Mouse (Mus musculus): ENCODE data around the gene Slc39a9. TPM values are rescaled to one million over a fixed set of nuclear protein-coding genes. Genes with fewer than 3 reads are reported as not detected.

Gene Slc39a9
- polyA plus RNA-seq, 1 experiment, result 58.2 TPM

DNA sequence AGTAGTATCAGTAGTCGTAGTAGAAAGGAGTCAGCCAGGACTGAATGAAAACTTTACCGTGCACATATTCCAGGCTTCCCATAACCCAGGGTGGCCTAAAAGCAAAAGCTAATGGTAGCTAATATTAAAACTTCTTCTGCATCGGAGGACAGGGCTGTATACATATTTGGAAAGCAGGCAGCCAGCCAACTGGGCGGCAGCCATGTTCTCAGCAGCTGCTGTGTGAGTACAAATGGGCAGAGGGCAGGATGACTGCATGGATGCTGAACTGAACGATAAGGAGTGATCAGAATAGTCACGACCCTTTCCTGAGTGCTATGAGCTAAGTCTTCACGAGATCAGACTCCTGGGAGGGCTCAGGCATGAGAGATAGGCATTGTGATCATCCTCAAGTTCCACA, 57.6 kb downstream of the Slc39a9 start:
- Histone ChIP-seq H3K4me1 (replicated peaks; ENCODE audit: control insufficient read depth, insufficient read depth, low read length) (no peaks in the 10 kb centered on the region), H3K27ac (ENCODE audit: control insufficient read depth, insufficient read depth, low read length) (no peak overlapping the region), H3K36me3 (ENCODE audit: control insufficient read depth, insufficient read depth, low read length) (no peaks in the 10 kb centered on the region), H3K27me3 (ENCODE audit: control insufficient read depth, insufficient read depth, low read length) (no peaks in the 10 kb centered on the region; the same call in 1 of the 2 replicates), H3K4me3 (ENCODE audit: control insufficient read depth, insufficient read depth, low read length) (no peak overlapping the region)
- TF ChIP-seq CTCF (IDR thresholded peaks at IDR 0.05; ENCODE audit: borderline replicate concordance, control insufficient read depth, extremely low read depth, insufficient read depth, low read length, poor library complexity) (no peak), POLR2A (IDR thresholded peaks at IDR 0.05; ENCODE audit: control insufficient read depth, extremely low read depth, insufficient read depth, low read length, poor library complexity) (no peak)
- 89% methylated on average over 7 of the region's 7 CpGs for WGBS
- no peak for DNase-seq

DNA sequence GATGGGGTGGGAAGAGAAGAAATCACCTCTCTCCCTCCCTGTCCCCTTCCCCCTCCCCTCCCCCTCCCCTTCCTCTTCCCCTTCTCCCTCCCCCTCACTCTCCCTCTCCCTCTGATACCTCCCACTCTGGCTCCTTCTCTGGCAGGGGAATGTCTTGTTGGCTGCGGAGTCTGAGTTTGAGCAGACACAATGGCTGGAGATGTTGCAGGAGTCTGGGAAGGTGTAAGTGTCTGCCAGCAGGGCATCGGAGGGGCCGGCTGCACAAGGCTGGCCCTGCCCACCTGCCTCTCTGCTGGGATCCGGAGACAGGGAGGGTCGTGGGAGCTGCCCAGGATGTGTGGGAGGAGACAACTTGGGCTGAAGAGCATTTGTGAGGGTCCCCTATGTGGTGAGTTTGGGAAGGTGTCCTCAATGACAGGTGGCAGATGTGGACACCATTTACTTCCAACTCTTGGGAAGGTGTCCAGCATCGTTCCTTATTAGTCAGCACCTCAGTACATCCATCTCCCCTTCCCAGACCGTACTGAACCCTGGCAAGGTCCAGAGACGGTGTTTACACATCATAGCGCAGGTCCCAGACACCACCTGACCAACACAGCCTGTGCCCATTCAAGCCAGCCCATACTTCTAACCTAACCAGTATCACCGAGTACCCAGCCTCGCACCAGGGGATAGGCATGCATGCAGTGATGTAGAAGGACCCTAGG, 62.7 kb downstream of the Slc39a9 start:
- H3K4me3 ChIP-seq (ENCODE audit: control insufficient read depth, insufficient read depth, low read length), result no peak overlapping the region
- no peaks in the 10 kb centered on the region for H3K4me1 ChIP-seq (replicated peaks; ENCODE audit: control insufficient read depth, insufficient read depth, low read length)
- no peak overlapping the region for H3K27ac ChIP-seq (ENCODE audit: control insufficient read depth, insufficient read depth, low read length)
- TF ChIP-seq POLR2A (IDR thresholded peaks at IDR 0.05; ENCODE audit: control insufficient read depth, extremely low read depth, insufficient read depth, low read length, poor library complexity) (no peak), CTCF (IDR thresholded peaks at IDR 0.05; ENCODE audit: borderline replicate concordance, control insufficient read depth, extremely low read depth, insufficient read depth, low read length, poor library complexity) (no peak)
- no peaks in the 10 kb centered on the region for H3K36me3 ChIP-seq (ENCODE audit: control insufficient read depth, insufficient read depth, low read length)
- no peak for DNase-seq
- WGBS, result 69% methylated on average over 11 of the region's 11 CpGs
- no peaks in the 10 kb centered on the region; the same call in 1 of the 2 replicates for H3K27me3 ChIP-seq (ENCODE audit: control insufficient read depth, insufficient read depth, low read length)

DNA sequence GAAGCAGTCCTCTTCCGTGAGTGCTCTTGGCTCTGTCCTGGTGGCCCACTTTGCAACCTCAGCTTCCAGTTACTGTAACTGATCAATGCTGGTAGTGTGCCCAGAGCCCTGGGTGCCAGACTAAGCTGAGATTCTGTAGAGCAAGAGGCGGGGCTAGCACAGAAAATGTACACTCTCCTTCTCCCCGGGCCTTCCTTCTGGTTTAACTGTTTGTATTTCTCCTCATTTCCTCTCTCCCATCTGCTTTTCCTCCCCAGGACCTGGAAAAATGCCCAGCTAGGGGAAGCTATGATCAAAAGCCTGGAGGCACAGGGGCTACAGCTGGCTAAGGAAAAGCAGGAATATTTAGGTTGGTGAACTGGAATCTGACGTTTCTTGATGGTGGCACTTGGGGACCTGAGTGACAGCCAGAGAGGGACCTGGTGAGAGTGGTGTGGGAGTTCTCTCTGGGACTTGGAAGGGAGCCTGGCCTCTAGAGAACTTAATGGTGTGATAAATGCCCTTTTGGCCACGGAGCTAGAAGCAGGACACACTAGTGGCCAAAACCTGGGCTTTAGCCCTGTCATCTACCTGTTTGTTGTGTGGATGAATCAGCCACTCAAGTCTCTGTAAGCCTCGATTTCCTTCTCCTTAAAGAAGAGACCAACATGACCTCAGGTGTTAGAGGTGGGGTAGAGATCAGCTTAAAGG, 63.4 kb downstream of the Slc39a9 start:
- Histone ChIP-seq H3K27ac (ENCODE audit: control insufficient read depth, insufficient read depth, low read length) (no peak overlapping the region), H3K36me3 (ENCODE audit: control insufficient read depth, insufficient read depth, low read length) (no peaks in the 10 kb centered on the region), H3K4me3 (ENCODE audit: control insufficient read depth, insufficient read depth, low read length) (no peak overlapping the region), H3K27me3 (ENCODE audit: control insufficient read depth, insufficient read depth, low read length) (no peaks in the 10 kb centered on the region), H3K4me1 (replicated peaks; ENCODE audit: control insufficient read depth, insufficient read depth, low read length) (no peaks in the 10 kb centered on the region)
- no peak for DNase-seq
- no peak for TF ChIP-seq CTCF (IDR thresholded peaks at IDR 0.05; ENCODE audit: borderline replicate concordance, control insufficient read depth, extremely low read depth, insufficient read depth, low read length, poor library complexity)
- 52% methylated on average over 6 of the region's 6 CpGs for WGBS

DNA sequence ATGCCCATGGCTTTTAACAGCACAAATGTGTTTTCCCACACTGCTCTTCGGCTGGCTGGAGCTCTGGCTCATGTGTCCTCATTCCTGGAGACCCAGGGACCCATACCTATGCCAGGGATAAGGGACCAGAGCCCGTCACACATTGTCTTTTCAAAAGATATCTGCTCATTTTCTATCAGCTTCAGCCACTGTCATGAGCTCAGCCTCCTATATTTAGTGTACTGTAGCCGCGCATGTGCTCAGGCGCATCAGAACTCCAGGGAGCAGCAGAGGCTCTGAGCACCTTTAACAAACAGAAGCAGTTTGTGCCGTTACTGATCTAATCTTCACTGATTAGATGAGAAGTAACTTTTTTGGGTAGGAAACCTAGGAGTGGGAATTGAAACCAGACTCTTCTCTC, 72.2 kb downstream of the Slc39a9 start:
- TF ChIP-seq CTCF (IDR thresholded peaks at IDR 0.05; ENCODE audit: borderline replicate concordance, control insufficient read depth, extremely low read depth, insufficient read depth, low read length, poor library complexity), result no peak
- TF ChIP-seq POLR2A (IDR thresholded peaks at IDR 0.05; ENCODE audit: control insufficient read depth, extremely low read depth, insufficient read depth, low read length, poor library complexity), result no peak
- 0 out of 2 replicates have a peak, but pooled peaks cover 2% of the 10 kb centered on the region for H3K4me1 ChIP-seq (replicated peaks; ENCODE audit: control insufficient read depth, insufficient read depth, low read length)
- no peak for DNase-seq
- 87% methylated on average over 6 of the region's 6 CpGs for WGBS
- no peaks in the 10 kb centered on the region for H3K36me3 ChIP-seq (ENCODE audit: control insufficient read depth, insufficient read depth, low read length)
- no peak overlapping the region for H3K27ac ChIP-seq (ENCODE audit: control insufficient read depth, insufficient read depth, low read length)
- no peak overlapping the region for H3K4me3 ChIP-seq (ENCODE audit: control insufficient read depth, insufficient read depth, low read length)
- no peaks in the 10 kb centered on the region for H3K27me3 ChIP-seq (ENCODE audit: control insufficient read depth, insufficient read depth, low read length)

DNA sequence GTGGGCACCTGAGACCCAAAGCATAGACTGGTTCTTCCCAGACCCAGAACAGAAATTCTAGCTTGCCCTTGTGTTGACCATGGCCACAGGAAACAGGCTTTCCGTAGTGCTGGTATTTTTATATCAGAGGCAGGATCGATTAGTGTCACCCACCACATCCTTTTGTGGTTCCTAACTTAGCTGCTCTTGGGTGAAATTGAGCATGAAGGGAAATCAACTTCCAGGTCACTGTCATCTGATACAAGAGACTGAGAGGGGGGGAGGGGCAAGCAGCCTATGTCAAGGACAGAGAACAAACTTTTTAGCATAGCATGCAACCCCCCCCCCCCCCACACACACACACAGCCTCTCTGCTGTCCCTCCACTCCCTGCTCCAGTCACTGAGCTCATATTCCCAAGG, 75.5 kb downstream of the Slc39a9 start:
- no peak overlapping the region for H3K4me3 ChIP-seq (ENCODE audit: control insufficient read depth, insufficient read depth, low read length)
- H3K4me1 ChIP-seq (replicated peaks; ENCODE audit: control insufficient read depth, insufficient read depth, low read length), result 0 out of 2 replicates have a peak, but pooled peaks cover 2% of the 10 kb centered on the region
- H3K27ac ChIP-seq (ENCODE audit: control insufficient read depth, insufficient read depth, low read length), result no peak overlapping the region
- WGBS, result 4% methylated on average over 2 of the region's 2 CpGs
- TF ChIP-seq CTCF (IDR thresholded peaks at IDR 0.05; ENCODE audit: borderline replicate concordance, control insufficient read depth, extremely low read depth, insufficient read depth, low read length, poor library complexity) (no peak), POLR2A (IDR thresholded peaks at IDR 0.05; ENCODE audit: control insufficient read depth, extremely low read depth, insufficient read depth, low read length, poor library complexity) (no peak)
- no peaks in the 10 kb centered on the region for H3K27me3 ChIP-seq (ENCODE audit: control insufficient read depth, insufficient read depth, low read length)
- no peak for DNase-seq
- H3K36me3 ChIP-seq (ENCODE audit: control insufficient read depth, insufficient read depth, low read length), result no peaks in the 10 kb centered on the region

DNA sequence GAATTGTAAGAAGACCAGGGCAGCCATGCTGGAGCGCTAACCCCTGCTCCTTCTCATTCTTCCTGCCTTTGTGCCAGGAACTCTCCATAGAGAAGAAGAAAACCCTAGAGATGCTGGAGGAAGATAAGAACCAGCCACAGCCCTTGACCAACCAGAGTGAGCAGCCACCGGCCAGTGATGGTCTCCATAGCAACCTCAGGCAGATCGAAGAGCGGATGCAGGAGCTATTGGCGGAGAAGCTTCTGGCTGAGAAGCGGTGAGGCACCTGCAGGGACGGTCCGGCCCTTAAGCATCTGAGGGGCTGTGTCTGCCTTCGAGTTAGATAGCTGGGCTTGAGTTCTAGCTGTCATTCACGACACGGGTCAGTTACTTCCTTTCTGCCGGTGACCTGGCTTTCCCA, 76.8 kb downstream of the Slc39a9 start:
- Histone ChIP-seq H3K4me1 (replicated peaks; ENCODE audit: control insufficient read depth, insufficient read depth, low read length) (no peaks in the 10 kb centered on the region), H3K27me3 (ENCODE audit: control insufficient read depth, insufficient read depth, low read length) (no peaks in the 10 kb centered on the region), H3K4me3 (ENCODE audit: control insufficient read depth, insufficient read depth, low read length) (no peak overlapping the region), H3K36me3 (ENCODE audit: control insufficient read depth, insufficient read depth, low read length) (no peaks in the 10 kb centered on the region), H3K27ac (ENCODE audit: control insufficient read depth, insufficient read depth, low read length) (no peak overlapping the region)
- no peak for TF ChIP-seq POLR2A (IDR thresholded peaks at IDR 0.05; ENCODE audit: control insufficient read depth, extremely low read depth, insufficient read depth, low read length, poor library complexity)
- DNase-seq, result no peak
- WGBS, result 91% methylated on average over 12 of the region's 12 CpGs

Measured in thymus, adult 2 months (tissue).